Mouse (Mus musculus) midbrain, postnatal 0 days (tissue): ENCODE measurements around the gene E2f4. TPM values are rescaled to one million over a fixed set of nuclear protein-coding genes. Genes with fewer than 3 reads are reported as not detected.

Experiments used
- ATAC-seq: fragments of 200-750 bp; cut with Nextera tagmentation; 2 replicates; pipeline ENCODE4 v1.8.0; 2017; ENCODE audit warnings: moderate number of reproducible peaks, mild to moderate bottlenecking, moderate TSS enrichment, moderate library complexity; ENCODE audit not compliant: low FRiP score
- DNase-seq: peaks from one replicate; pipeline ENCODE4 v3.0.0-alpha.2; 2015; ENCODE audit warnings: low spot score
- H3K27ac ChIP-seq: fragments of 300-500 bp; sonication (generic); 2 replicates; pipeline ENCODE4 v1.5.1; 2014; ENCODE audit warnings: low read depth, mild to moderate bottlenecking, low read length, mixed read lengths
- H3K27me3 ChIP-seq: fragments of 300-500 bp; sonication (generic); 2 replicates; pipeline ENCODE4 v1.6.1; 2014; ENCODE audit warnings: low read length, control low read depth, mixed read lengths; ENCODE audit not compliant: insufficient read depth
- H3K36me3 ChIP-seq: fragments of 300-500 bp; sonication (generic); 2 replicates; pipeline ENCODE4 v1.6.1; 2014; ENCODE audit warnings: low read length, control low read depth, mixed read lengths; ENCODE audit not compliant: insufficient read depth
- H3K4me1 ChIP-seq: fragments of 300-500 bp; sonication (generic); 2 replicates; pipeline ENCODE4 v1.6.1; 2014; ENCODE audit warnings: mild to moderate bottlenecking, control low read depth, antibody characterized with exemption, low read length, mixed read lengths; ENCODE audit not compliant: insufficient read depth
- H3K4me2 ChIP-seq: fragments of 300-500 bp; sonication (generic); 2 replicates; pipeline ENCODE4 v1.6.1; 2014; ENCODE audit warnings: low read depth, mild to moderate bottlenecking, low read length, mixed read lengths; ENCODE audit not compliant: poor library complexity, severe bottlenecking
- H3K4me3 ChIP-seq: fragments of 300-500 bp; sonication (generic); 2 replicates; pipeline ENCODE4 v1.5.1; 2014; ENCODE audit warnings: low read depth, mild to moderate bottlenecking, low read length, moderate library complexity
- H3K9ac ChIP-seq: fragments of 300-500 bp; sonication (generic); replicated peaks from 2 replicates; pipeline ENCODE4 v1.6.1; 2014; ENCODE audit warnings: mild to moderate bottlenecking, low read length, moderate library complexity, mixed read lengths; ENCODE audit not compliant: poor library complexity, severe bottlenecking
- H3K9me3 ChIP-seq: fragments of 300-500 bp; sonication (generic); 2 replicates; pipeline ENCODE4 v1.6.1; 2016; ENCODE audit warnings: low read length, control low read depth
- CTCF ChIP-seq: IDR thresholded peaks from 2 replicates; pipeline ENCODE4 v1.5.1; 2016; ENCODE audit warnings: antibody characterized with exemption, mild to moderate bottlenecking
- WGBS: fragments of 180-500 bp; shearing (Covaris S2); extraction: QIAGEN DNeasy Blood & Tissue Kit; methylation state at CpG from one replicate; pipeline ENCODE4 v1.1.7; 2014; 5-methylcytosine and 5-hydroxymethylcytosine counted together
- polyA plus RNA-seq: library from polyadenylated mRNA; unstranded; fragments of >200 nt; fragmentation: Nextera tagmentation; extraction: Ambion mirVana; gene quantifications from 2 replicates; pipeline ENCODE4 v1.2.1, GENCODE M21; 2015
- total RNA-seq: library from RNA; depleted of rRNA; stranded (reverse); fragments of >200 nt; gene quantifications from 2 replicates; pipeline ENCODE4 v1.2.3, GENCODE M21; 2014

Gene E2f4
- total and polyA plus RNA-seq, 2 experiments from 2014 or later: 29.1 to 35.7 TPM

DNA sequence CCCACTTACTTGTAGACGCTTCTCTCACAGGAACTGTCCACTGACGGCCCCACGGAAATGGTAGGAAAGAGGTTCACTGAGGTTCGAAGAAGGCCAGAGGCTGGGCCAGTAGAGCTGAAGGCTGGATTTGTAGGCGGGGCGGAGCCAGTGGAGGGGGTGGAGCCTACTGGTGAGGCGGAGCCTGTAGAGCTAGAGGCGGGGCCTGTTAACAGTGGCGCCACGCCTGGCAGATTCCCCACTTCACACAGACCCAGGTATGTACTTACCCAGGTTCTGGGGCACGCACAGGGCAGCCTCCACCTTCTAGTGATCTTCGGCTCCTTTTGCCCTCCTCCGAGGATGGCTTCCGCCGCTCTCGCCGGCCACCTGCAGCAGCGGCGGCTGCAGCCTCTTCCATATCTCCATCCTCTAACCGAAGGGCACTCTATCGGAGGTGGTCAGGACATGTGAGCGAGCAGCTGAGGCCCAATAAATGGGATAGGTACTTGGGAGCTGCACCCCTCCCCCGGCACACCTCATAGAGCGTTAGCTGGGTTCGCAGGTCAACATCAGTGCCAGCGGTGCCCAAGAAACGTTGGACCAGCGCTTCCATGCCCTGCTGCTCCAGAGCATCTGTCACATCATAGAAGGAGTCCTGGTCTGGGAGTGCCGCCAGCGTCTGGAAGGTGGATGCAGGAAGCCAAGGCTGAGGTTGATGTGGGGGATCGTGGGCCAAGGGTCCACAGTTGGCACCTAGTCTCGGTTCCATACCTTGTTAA is 39.1 kb downstream of the E2f4 start:
- Histone ChIP-seq H3K36me3 (peaks cover 4% of the 10 kb centered on the region; the same call in 1 of the 2 replicates), H3K4me3 (peak overlapping the region; percentile 18), H3K4me2 (peak overlapping the region; percentile 22), H3K27me3 (no peaks in the 10 kb centered on the region), H3K27ac (no peak overlapping the region), H3K4me1 (no peaks in the 10 kb centered on the region), H3K9ac (no peak overlapping the region), H3K9me3 (no peaks in the 10 kb centered on the region)
- DNase-seq (peak; percentile 36), ATAC-seq (peak; percentile 59)
- TF ChIP-seq CTCF: no peak
- 60% methylated on average over 31 of the region's 32 CpGs for WGBS

DNA sequence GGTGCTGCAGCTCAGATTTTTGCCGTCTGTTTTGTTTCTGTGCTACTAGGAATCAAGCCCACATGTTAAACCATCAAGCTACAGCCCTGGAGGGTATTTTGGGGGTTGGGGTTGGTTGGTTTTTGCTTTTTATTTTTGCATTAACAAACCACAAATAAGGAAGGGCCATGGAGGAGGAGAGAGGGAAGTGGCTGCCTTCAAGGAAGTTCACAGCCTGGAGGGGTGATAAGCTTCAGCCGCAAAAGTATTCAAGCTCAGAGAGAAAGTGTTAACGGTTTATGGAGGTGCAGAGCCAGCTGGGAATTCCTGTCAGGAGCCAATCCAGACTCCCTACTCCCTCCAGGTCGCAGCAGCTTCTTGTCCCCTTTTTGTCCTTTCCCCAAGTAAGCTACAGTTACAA is 41.5 kb downstream of the E2f4 start:
- no peak overlapping the region for H3K4me3 ChIP-seq
- H3K4me1 ChIP-seq: no peaks in the 10 kb centered on the region
- no peak overlapping the region for H3K4me2 ChIP-seq
- 65% methylated on average over 4 of the region's 4 CpGs for WGBS
- no peak for TF ChIP-seq CTCF
- H3K9me3 ChIP-seq: no peaks in the 10 kb centered on the region
- H3K9ac ChIP-seq: no peak overlapping the region
- H3K36me3 ChIP-seq: peaks cover 4% of the 10 kb centered on the region; the same call in 1 of the 2 replicates
- DNase-seq: no peak
- no peaks in the 10 kb centered on the region for H3K27me3 ChIP-seq
- H3K27ac ChIP-seq: no peak overlapping the region
- no peak for ATAC-seq

DNA sequence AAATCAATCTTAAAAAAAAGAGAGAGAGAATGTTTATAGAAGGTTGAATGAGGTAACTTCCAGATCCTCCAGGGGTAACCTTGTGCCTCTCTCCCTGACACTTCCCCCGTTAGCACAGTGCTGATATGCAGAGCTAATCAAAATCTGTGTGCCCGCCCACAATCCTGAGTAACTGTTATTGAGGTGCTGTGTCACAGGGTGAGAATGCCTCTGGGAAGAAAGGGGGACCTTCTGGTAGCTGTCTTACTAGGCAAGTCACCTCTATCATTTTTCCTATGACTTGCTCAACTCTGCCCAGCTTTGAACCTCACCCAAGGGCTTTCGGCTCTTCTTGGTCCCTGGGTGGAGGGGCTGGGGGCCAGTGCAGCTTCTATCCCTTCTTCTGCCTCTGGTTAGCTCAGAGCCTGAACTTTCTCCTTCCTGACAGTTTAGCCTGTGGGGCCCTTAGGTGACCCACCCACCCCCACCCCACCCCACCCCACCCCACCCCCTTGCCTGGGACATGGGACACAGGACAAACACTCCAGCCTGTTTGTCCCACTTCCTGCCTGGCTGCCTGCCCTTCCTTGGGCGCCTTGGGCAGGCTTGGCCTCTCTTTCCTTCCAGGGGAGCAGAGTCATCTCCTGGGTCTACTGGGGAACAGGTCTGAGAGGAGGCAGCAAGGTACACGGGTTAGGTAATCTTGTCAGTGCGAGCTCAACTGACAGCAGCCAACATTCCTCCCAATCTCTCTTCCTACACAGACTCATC is 42.6 kb downstream of the E2f4 start:
- no peaks in the 10 kb centered on the region for H3K9me3 ChIP-seq
- H3K27me3 ChIP-seq: no peaks in the 10 kb centered on the region
- no peak overlapping the region for H3K9ac ChIP-seq
- no peak for TF ChIP-seq CTCF
- no peak overlapping the region for H3K27ac ChIP-seq
- no peak overlapping the region for H3K4me3 ChIP-seq
- DNase-seq (no peak), ATAC-seq (no peak)
- no peak overlapping the region for H3K4me2 ChIP-seq
- H3K36me3 ChIP-seq: no peaks in the 10 kb centered on the region
- 85% methylated on average over 6 of the region's 6 CpGs for WGBS
- no peaks in the 10 kb centered on the region for H3K4me1 ChIP-seq

DNA sequence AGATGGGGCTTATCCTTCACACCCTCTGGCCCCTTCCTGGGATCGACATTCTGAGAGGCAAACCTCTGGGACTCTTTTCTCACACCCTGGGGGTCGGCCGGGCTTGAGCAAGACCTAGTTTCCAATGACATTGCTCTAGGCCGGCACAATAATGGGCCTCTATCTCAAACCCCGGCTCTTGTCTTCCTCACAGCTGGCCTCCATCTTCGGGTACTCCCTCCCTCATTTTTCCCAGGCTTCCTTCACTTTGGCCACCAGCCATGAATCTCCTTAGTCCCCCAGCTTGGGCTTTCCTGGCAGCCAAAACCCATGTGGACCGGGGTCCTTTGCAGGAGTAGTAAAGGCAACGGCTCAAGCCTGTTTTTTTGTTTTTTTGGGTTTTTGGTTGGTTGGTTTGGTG is 43.9 kb downstream of the E2f4 start:
- Histone ChIP-seq H3K9me3 (no peaks in the 10 kb centered on the region), H3K4me3 (no peak overlapping the region), H3K9ac (no peak overlapping the region), H3K27me3 (no peaks in the 10 kb centered on the region), H3K27ac (no peak overlapping the region), H3K4me1 (no peaks in the 10 kb centered on the region), H3K36me3 (no peaks in the 10 kb centered on the region), H3K4me2 (no peak overlapping the region)
- WGBS: 38% methylated on average over 8 of the region's 8 CpGs
- no peak for TF ChIP-seq CTCF
- DNase-seq: peak; percentile 61
- no peak for ATAC-seq

DNA sequence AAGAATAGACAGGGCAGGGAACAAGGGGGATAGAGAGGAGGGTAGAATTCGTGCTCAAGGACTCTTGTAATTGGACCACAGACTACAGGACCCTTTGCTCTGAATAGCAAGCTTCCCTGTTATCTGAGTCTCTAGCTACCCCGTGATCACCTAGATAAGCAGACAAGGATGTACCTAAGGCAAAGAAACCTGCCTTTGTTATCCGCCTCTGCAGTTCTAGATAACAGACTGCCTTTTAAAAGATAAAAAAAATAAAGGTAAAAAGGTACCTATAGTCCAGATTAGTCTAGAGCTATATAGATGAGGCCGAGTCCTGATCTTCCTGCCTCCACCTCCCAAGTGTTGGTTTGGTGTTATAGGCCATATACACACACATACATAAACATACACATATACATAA is 45.3 kb downstream of the E2f4 start:
- H3K27ac ChIP-seq: no peak overlapping the region
- no peaks in the 10 kb centered on the region for H3K9me3 ChIP-seq
- H3K27me3 ChIP-seq: no peaks in the 10 kb centered on the region
- no peak overlapping the region for H3K4me2 ChIP-seq
- no peak for ATAC-seq
- 0 out of 2 replicates have a peak, but pooled peaks cover 2% of the 10 kb centered on the region for H3K4me1 ChIP-seq
- no peak overlapping the region for H3K4me3 ChIP-seq
- no peak overlapping the region for H3K9ac ChIP-seq
- H3K36me3 ChIP-seq: no peaks in the 10 kb centered on the region
- TF ChIP-seq CTCF: no peak
- DNase-seq: no peak
- 85% methylated on average over 4 of the region's 4 CpGs for WGBS
